Mouse (Mus musculus) spleen, embryonic (tissue): Measurements from ENCODE around the gene Rrp9.

ENCODE experiments used
- CTCF ChIA-PET: fragments of 350-600 bp; sonication (Branson Sonifier 250); formaldehyde crosslinking; loops from one replicate; lab custom pipeline; 2022; lab: Charles Lee

Rrp9 gene

DNA sequence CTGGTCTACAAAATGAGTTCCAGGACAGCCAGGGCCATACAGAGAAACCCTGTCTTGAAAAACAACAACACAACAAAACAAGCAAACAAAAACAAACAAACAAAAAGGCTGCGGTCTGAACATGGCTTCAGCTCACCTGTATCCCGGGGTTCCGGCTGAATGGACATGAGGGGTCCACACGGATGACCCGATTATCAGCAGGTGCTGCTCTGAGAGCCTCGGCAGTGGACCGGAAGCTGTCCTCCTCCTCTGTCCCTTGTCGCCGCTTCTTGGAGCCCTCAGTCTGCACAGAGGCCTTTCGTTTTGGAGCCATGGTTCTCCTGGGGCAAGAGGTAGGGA, at the start of gene Rrp9:
TSS of gene Rrp9 (plus strand) at position 301 of the 339 bp plus-strand sequence.
- CTCF ChIA-PET: no interaction called here

DNA sequence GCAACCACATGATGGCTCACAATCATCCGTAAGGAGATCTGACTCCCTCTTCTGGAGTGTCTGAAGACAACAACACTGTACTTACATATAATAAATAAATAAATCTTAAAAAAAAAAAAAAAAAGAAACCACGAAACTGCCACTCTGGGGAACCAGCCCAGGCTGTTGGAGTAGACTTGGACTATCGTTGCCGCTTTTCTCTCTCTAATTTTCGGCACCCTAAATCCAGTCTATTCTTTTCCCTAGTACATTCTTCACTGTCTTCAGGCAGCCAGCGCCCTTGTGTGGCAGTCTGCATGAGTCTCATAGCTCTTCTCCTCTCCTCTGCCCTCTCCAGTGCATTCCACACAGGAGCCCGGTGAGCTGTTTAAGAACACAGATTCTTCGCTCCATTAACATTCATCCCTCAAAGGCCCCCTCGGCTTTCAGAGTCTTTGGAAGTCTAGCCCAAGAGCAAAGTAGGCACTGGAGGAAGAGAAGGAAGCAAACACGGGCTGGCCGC, 47.0 kb upstream of the Rrp9 start:
- CTCF ChIA-PET: interaction anchor here (0.5 to 1.2 kb wide), 3 partner anchors 9 to 369 kb away, joined by 3 to 10 read pairs (median 6); partner anchors contain the start of gene Acy1

DNA sequence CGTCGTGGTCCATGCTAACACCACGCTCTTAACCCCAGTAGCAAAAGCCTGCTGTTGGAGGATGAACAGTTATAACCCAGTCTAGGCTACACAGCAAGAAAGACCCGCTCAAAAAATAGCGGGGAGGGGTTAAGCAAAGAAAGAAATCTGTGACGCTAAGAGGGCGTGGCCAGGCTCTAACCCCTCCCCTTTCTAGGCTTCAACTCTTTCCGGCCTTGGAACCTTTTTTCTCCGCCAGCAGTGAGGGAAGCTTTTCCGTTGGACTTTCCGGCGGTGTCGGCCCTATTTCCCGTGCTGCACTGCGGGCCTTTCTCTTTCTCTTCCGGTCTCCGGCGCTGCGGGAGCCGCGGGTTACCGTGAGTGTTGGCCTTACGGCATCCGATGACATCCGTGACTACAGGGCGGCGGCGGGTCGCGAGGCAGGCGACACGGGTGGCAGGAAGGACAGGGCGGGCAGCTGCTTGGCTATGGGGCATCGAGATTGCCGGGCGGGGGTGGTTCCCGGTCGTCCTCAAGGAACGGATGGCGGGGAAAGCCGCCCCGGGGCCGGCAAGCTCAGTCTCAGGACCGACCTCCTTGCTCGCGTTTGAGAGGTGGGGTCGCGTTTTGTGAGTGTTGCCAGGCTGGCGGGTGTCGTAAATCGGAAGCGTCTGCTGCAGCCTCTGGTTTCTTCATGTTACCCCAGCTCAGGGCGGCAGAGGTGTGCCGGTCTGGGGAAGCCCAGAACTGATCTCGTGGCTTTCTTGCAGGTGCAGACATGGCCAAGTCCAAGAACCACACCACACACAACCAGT, 46.3 kb upstream of the Rrp9 start, which contains the start of gene Rpl29:
TSS of gene Rpl29 (plus strand) at position 234 of the 794 bp plus-strand sequence.
- CTCF ChIA-PET: interaction anchor here (1.1 to 1.2 kb wide), 2 partner anchors 9 to 122 kb away, joined by 3 to 6 read pairs; partner anchors contain the start of gene Acy1

DNA sequence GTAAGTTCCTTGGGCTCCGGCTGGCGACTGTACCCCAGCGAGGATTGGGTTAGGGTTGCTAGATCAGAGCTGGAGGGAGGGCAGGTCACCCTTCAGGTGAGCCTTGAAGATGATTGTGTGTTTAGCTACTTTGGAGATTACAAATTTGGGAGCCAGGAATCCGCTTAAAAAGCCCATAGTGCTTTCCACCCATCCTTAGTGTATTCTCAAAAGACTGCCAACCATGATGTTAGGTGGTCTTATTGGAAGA, 45.8 kb upstream of the Rrp9 start:
- CTCF ChIA-PET: interaction anchor here (1.0 to 1.2 kb wide), 2 partner anchors 8 to 47 kb away, joined by 3 to 6 read pairs; partner anchors contain the start of genes Acy1 and Parp3

DNA sequence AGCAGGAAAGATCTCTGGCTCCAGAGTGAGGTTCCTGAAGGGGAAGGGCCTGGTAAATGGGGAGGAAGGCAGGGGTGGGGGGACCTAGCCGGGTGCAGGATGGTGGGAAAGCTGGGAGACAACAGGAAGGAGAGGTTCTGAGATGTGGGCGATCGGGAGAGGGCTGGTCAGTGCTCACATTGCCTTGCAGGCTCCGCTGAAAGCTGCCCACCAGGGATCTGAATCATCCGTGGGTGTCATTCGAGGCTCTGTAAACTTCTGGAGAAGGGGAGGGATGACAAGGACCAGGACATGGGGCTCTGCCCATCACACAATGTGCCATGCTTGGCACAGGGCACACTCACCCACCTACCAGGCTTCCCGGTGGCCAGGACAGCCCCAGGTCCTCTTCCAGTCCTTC, 42.4 kb upstream of the Rrp9 start:
- CTCF ChIA-PET: interaction anchor here (0.8 to 1.4 kb wide), 2 partner anchors 13 to 14 kb away, joined by 4 read pairs; partner anchors contain the start of gene Abhd14a

DNA sequence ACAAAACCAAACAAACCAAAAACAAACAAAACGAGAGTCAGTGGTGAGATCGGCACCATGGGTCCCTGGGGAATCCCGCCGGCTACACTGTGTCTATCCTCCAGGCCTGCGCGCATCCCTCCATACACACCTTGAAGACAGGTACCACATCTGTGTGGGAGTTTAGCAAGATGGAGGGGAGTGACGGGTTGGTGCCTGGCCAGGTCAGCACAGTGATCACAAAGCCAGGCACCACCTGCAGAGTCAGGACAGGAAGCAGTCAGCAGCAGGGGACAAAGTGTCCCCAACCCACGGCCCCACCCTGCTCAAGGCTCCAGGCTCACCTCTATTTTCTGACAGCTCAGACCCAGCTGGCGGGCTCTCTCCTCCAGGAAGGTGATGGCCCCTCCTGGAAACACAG, 39.2 kb upstream of the Rrp9 start:
- CTCF ChIA-PET: no interaction called here

DNA sequence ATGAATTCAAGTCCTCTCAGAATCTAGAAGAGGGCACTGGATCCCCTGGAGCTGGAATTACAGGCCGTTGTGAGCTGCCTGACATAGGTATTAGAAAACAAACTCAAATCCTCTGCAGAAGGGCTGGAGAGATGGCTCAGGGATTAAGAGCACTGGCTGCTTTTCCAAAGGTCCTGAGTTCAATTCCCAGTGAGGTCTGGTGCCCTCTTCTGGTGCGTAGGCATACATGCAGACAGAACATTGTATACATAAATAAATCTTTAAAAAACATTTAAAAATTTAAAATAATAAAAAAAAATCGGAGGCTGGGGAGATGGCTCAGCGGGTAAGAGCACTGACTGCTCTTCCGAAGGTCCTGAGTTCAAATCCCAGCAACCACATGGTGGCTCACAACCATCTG, 33.1 kb upstream of the Rrp9 start:
- CTCF ChIA-PET: no interaction called here

DNA sequence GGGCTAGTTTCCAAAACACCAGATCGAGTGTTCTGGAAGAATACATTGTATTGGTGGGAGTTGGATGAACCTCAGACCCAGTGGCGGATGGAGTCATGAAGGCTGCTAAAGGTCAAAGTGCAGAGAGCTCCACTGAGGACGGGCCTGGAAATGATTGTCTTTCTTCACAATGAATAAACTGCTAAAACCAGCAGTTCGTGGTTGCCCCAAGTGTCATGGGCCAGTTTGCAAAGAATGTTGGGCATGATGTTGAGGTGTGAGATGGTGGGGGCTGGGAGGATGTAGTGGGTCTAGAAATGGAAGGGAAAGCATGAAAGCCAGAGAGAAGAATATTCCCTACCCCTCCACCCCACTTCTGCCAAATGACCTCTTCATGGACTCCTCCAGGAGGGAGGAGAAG, 30.9 kb upstream of the Rrp9 start:
- CTCF ChIA-PET: no interaction called here

DNA sequence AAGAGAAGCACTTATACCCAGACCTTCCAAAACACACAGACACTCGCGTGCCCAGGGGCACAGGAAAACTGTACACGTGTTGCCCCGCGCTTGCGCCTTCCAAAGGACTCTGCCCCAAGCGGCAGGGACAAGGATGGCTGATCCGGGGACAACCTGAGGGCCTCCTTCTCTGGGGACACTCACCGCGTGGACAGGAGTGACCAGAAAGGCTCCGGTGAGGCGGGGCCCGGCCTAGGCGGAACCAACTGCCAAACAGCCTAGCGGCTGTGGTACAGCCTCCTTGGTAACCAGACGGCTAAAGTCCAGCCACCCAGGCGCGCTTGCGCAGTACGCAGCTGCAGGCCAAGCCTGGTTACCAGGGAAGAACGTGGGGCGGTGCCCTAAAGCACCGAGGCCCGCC, 28.4 kb upstream of the Rrp9 start, which contains the start of the genes Abhd14b and Abhd14a:
TSS of gene Abhd14b (plus strand) at position 112 of the 400 bp plus-strand sequence.
TSS of gene Abhd14a (minus strand) at position 331 of the 400 bp plus-strand sequence.
- CTCF ChIA-PET: interaction anchor here (0.6 to 2.5 kb wide), 5 partner anchors 14 to 167 kb away, joined by 3 to 7 read pairs (median 6); partner anchors contain the start of genes Parp3 and Poc1a

DNA sequence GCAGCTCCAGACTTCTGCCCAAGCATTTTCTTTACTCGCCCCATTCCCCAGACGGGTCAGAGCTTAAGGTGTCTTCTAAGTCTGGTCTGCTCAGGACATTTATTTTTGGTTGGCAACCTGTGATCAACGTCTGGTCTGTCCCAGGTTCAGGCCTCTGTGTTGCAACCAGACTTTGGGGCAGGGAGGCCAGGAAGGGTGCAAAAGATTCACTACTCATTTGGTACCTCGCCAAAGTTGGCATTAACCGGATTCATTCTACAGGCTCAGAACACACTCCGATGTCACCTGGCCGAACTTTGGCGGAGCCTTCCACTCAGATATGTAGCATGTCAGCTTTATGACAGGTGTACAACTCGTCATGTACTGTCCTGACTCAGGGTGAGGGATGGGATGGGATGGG, 27.8 kb upstream of the Rrp9 start:
- CTCF ChIA-PET: interaction anchor here (0.9 to 2.5 kb wide), 2 partner anchors 15 to 29 kb away, joined by 4 to 6 read pairs; partner anchors contain the start of gene Parp3

DNA sequence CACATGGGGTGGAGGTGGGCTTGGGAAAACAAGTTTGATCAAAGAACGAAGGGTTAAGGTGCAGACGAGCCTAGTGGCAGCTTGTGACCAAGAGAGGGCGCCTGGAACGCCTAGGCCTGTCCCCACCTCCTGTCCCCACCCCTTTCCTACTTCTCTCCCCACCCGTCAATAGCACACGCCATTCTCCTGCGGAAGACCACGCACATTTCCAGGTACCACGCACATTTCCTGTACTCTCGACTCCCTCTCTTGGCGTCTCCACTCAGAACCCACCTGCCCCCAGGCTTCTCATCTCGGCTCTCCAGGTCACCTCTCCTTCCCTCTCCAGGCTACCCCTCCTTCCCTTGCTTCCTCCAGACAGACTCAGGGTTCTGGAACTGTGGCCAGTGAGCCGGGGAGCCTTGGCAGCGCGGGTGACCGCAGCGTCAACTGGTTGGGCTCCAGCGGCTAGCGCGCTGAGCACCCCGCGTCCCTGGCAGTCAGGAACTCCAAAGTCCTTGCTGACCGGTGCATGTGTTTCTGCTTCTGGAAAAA, 27.2 kb upstream of the Rrp9 start:
- CTCF ChIA-PET: interaction anchor here (2.5 kb wide), 1 partner anchor 28 kb away, joined by 6 read pairs; the partner anchor contains the start of gene Parp3

DNA sequence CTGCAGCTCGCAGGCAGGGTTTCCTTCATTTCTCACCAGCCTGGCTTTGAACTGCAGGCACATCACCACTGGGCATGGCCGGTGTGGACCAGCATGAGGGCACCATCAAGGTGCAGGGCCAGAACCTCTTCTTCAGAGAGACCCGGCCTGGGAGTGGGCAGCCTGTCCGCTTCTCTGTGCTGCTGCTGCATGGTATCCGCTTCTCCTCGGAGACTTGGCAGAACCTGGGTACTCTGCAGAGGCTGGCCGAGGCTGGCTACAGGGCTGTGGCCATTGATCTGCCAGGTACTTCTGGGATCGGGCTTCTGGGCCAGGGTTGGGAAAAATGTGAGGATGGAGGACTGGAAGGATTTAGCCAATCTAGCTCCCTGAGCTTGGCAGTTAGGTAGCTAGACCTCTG, 25.8 kb upstream of the Rrp9 start:
- CTCF ChIA-PET: no interaction called here

DNA sequence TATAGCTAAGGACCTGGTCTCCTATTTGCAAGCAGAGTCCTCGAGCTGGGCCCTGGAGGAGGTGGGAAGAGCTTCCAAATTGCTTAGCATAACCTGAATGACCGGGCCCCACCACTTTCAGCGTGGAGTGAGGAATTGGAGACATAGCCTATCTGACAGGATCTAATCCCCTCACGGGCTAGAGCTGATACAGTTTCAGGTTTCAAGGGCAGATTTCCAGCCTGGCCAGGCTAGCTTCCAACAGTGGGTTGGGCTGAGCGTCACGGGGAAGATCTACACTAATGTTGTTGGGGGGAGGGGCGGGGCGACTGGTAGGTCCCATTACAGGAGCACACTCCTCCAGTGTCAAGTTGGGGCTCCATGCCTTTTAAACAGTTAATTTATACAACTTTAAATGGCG, 25.1 kb upstream of the Rrp9 start:
- CTCF ChIA-PET: interaction anchor here (0.5 kb wide), 1 partner anchor 40 kb away, joined by 3 read pairs; no protein-coding TSS in a partner anchor

DNA sequence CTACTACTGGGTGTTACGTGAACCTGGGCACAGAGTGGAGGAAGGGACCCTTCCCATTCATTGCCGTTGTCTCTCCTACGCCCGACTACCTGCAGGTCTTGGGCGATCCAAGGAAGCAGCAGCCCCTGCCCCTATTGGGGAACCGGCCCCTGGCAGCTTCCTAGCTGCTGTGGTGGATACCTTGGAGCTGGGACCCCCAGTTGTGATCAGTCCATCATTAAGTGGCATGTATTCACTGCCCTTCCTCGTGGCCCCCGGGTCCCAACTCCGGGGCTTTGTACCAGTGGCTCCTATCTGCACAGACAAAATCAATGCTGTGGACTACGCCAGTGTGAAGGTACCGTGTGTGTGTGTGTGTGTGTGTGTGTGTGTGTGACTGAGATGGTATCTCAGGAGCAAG, 24.5 kb upstream of the Rrp9 start:
- CTCF ChIA-PET: no interaction called here

DNA sequence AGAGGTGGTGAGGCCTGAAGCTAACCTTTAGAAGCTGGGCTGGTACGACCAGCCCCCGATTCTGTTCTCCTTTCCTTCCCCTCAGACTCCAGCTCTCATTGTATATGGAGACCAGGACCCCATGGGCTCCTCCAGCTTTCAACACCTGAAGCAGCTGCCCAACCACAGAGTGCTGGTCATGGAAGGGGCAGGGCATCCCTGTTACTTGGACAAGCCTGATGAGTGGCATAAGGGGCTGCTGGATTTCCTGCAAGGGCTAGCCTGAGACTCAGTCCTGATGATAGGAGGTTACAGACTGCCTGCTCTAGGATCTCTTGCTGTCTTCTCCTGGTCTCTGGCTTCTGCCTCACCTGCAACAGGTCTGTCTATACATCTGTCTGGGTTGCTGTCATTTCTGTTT, 23.9 kb upstream of the Rrp9 start:
- CTCF ChIA-PET: no interaction called here

DNA sequence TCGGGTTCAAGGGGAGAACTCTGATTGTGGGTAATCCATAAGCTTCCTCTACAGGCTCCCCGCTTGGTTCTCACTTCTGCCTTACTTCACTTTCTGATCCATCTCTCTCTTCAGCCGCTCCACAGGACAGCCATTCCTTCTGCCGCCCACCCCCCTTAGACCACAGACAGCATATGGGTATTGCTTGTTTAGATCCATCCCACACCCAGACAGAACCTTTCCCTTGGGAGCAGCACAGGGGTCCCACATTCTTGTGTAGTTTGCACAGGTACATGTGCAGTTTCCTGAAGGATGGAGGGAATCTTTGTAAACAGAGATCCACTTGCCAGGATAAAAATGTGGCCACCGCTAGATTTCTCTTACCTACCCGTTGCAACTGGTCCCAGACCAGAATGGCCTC, 23.4 kb upstream of the Rrp9 start:
- CTCF ChIA-PET: no interaction called here

DNA sequence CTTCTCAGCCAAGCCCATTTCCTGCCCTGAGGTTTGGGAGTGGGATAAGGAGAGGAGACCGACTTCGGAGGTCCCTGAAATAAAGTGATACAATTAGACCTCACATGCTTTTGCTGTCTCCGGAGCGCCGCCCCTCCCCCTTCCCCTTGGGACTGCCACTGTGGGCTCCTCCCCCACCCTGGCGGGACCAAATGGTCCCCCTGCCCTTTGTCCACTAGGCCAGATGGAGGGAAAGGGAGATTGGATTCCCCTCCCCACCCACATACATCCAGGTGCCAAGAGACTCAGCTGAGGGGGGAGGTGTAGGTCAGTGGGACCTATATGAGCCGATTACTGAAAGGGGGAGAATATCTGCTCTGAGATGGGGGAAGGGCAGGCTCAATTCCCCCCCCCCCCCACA, 22.9 kb upstream of the Rrp9 start:
- CTCF ChIA-PET: no interaction called here

DNA sequence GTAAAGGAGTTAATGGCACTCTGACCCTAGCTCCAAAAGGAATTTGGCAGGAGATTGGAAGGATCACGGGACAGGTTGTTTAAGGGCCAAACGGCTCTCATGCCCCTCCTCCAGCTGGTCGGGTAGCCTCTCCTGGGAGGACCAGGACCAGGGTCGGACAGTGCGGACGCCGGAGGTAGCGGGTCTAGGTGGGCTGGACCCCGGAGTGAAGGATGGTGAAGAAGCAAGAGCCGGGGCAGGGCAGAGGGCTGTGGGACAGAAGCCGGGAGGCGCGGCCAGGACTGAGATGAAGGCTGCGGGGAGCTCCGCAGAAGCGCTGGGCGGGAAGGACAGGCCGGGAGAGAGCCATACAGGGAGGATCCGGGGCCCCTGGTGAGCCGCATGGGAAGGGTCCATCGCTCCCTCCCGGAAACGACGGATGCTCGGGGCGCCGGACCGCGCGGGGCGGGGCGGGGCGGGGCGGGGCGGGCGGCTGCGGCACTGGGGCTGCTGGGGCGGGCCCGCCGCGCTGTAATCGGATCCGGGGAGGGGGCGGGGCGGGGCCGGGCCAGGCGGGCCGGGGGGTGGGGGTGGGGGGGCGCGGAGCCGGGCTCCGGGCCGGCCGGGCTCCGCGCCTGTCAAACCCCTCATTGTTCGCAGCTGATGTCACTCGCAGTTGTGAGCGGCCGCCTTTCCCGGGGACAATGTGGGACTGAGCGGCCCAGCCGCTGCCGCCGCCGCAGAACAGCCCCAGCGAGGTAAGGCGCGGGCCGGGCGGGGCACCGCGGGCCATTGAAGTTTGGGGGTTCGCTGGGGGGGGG, 22.3 kb upstream of the Rrp9 start, which contains the start of gene Pcbp4:
TSS of gene Pcbp4 (plus strand) at position 21 of the 800 bp plus-strand sequence.
- CTCF ChIA-PET: no interaction called here

DNA sequence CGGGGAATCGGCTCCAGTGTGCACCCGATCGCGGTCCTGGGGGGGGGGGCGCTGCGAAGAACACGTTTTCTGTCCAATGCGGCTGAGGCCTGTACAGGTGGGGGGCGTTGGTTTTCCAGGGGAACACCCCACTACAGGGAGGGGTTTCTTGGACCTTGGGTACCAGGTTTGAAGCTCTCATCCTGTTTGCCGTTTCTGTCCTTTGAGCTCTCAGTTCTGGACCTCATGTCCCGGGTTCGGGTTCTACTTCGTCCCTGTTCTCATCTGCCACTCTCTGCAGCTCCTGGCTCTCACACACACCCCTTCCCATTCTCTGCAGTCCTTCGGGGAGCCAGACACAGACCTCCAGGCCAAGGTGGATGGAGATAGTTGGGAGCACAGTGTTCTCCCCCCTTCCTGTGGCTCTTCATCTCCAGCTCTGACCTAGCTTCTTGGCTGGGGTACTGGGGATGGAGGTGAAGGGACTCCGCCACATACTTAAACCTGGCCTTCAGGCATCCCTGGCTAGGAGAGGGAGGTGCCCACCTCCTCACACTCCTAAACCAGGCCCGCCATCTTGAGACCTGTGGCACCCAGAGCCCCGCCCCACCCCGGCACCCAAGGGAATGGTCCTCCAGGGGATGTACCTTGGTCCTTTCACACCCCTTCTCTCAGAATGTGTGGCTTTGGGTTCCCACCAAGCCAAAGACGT, 21.5 kb upstream of the Rrp9 start:
- CTCF ChIA-PET: no interaction called here

DNA sequence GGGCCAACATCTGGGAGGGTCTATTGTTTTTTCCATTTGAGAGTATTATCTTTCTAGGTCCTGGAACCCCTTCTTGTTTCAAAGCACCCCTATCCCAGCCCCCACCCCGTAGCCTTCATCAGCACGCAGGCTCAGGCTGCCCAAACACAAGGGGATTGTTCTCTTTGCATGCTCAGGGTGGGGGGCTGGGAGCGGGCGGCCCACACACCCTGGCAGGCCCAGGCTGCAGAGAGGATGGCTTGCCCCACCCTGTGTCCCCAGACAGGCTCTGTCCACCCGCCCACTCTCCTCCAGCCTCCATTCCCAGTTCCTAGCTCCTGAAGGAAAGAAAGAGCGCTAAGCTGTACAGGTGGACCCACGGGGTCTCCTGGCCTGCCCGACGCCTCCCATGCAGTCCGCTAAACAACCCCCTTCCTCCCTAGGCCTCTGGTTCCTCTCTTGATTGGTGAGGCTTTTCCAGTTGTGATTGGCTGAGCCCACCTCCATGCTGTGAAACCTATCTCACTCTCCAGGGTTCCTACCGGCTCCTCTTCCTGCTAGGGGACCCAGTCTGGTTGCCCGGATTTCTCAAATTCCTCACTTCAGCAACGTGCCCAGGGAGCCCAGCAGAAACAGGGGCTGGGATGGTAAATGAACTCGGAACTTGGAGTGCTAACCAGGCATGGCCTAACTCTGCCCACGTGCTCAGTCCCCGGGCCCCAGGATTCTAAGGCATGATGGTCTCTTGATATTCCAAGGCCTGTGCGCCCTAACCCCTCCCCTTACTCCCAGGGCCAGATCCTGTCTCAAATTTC, 20.7 kb upstream of the Rrp9 start:
- CTCF ChIA-PET: no interaction called here
